Comparison of ENCODE assay signal across 7 mouse cellular contexts in genomic region chrX:38485464-38485863, GRCm38 (mm10). TPM values are rescaled to one million over a fixed set of nuclear protein-coding genes. Genes with fewer than 3 reads are reported as not detected.
DNase-seq lines count a peak whose midpoint lies in the region; ATAC-seq lines count a peak whose summit lies in the region.
"Not testable (repeated sequence)": the region's sequence is repeated elsewhere in the genome, so short reads cannot be mapped to it uniquely, and the experiment has no call there.

No protein-coding gene starts in this region.

- WGBS in embryonic facial prominence, embryonic 15.5 days: 26% methylated on average over 20 of the region's 20 CpGs
- WGBS in heart, embryonic 14.5 days: 34% methylated on average over 19 of the region's 20 CpGs
- 19% methylated on average over 20 of the region's 20 CpGs for whole genome bisulfite sequencing in hindbrain, embryonic 16.5 days
- 31% methylated on average over 20 of the region's 20 CpGs for WGBS in liver, embryonic 12.5 days (ENCODE audit: insufficient replicate concordance)
- WGBS in midbrain, embryonic 11.5 days: 28% methylated on average over 20 of the region's 20 CpGs

- ATAC-seq in embryonic facial prominence, embryonic 15.5 days (ENCODE audit: insufficient number of reproducible peaks, low FRiP score, low TSS enrichment, low read depth); heart, embryonic 14.5 days (ENCODE audit: insufficient number of reproducible peaks, insufficient read depth, low FRiP score, low read depth); hindbrain, embryonic 16.5 days; liver, embryonic 12.5 days; midbrain, embryonic 11.5 days (ENCODE audit: low FRiP score): not testable (repeated sequence)

- not testable (repeated sequence) for H3K36me3 ChIP-seq in embryonic facial prominence, embryonic 15.5 days; heart, embryonic 14.5 days (ENCODE audit: control insufficient read depth, insufficient read depth, low read length); hindbrain, embryonic 16.5 days (ENCODE audit: control insufficient read depth, insufficient read depth, low read length); liver, embryonic 12.5 days; midbrain, embryonic 11.5 days (ENCODE audit: control insufficient read depth, insufficient read depth, low read length)

- not testable (repeated sequence) for H3K27ac ChIP-seq in embryonic facial prominence, embryonic 15.5 days (replicated peaks); heart, embryonic 14.5 days (replicated peaks in 1 of 2; ENCODE audit: control insufficient read depth in 1 of 2, insufficient read depth in 1 of 2, low read depth in 2 of 2, low read length in 2 of 2); hindbrain, embryonic 16.5 days (ENCODE audit: low read depth, low read length); liver, embryonic 12.5 days; midbrain, embryonic 11.5 days (ENCODE audit: low read depth, low read length)

- H3K4me3 ChIP-seq in embryonic facial prominence, embryonic 15.5 days (replicated peaks); heart, embryonic 14.5 days (ENCODE audit: control insufficient read depth in 1 of 2, insufficient read depth in 1 of 2, low read depth in 1 of 2, low read length in 2 of 2); hindbrain, embryonic 16.5 days (ENCODE audit: low read length); liver, embryonic 12.5 days; midbrain, embryonic 11.5 days (ENCODE audit: low read depth, low read length): not testable (repeated sequence)

- not testable (repeated sequence) for H3K27me3 ChIP-seq in embryonic facial prominence, embryonic 15.5 days; heart, embryonic 14.5 days (ENCODE audit: control insufficient read depth, insufficient read depth, low read length); hindbrain, embryonic 16.5 days (replicated peaks; ENCODE audit: control insufficient read depth, insufficient read depth, low read length); liver, embryonic 12.5 days (replicated peaks); midbrain, embryonic 11.5 days (ENCODE audit: control insufficient read depth, insufficient read depth, low read length)

- not testable (repeated sequence) for H3K9ac ChIP-seq in embryonic facial prominence, embryonic 15.5 days; heart, embryonic 14.5 days (ENCODE audit: low read length); hindbrain, embryonic 16.5 days (ENCODE audit: low read depth, low read length); liver, embryonic 12.5 days; midbrain, embryonic 11.5 days (ENCODE audit: low read length)

- not testable (repeated sequence) for H3K9me3 ChIP-seq in embryonic facial prominence, embryonic 15.5 days (replicated peaks); heart, embryonic 14.5 days (ENCODE audit: control insufficient read depth, low read length); hindbrain, embryonic 16.5 days (ENCODE audit: control insufficient read depth, low read length); liver, embryonic 12.5 days (replicated peaks); midbrain, embryonic 11.5 days (ENCODE audit: control insufficient read depth, low read length)

- H3K4me2 ChIP-seq in embryonic facial prominence, embryonic 15.5 days (replicated peaks): peak overlapping the region; percentile 34
- H3K4me2 ChIP-seq in heart, embryonic 14.5 days (ENCODE audit: low read length): peak overlapping the region; percentile 16; the same call in 1 of the 2 replicates
- peak overlapping the region; percentile 23; the same call in 1 of the 2 replicates for H3K4me2 ChIP-seq in hindbrain, embryonic 16.5 days (ENCODE audit: low read length)
- 0 out of 2 replicates have a peak overlapping the region, but pooled peaks have one; percentile 8 for H3K4me2 ChIP-seq in liver, embryonic 12.5 days
- H3K4me2 ChIP-seq in midbrain, embryonic 11.5 days: peak overlapping the region; percentile 9; the same call in 1 of the 2 replicates

- peak; percentile 3 for DNase-seq in kidney, postnatal 14 days
- DNase-seq in midbrain, embryonic 11.5 days (ENCODE audit: low spot score, missing footprints): peak; percentile 82
- peak; percentile 2 for DNase-seq in retina, embryonic 14.5 days (ENCODE audit: low spot score)

- H3K4me1 ChIP-seq in embryonic facial prominence, embryonic 15.5 days; heart, embryonic 14.5 days (ENCODE audit: control insufficient read depth in 2 of 2, insufficient read depth in 2 of 2, low read length in 2 of 2); hindbrain, embryonic 16.5 days (ENCODE audit: control insufficient read depth, insufficient read depth, low read depth, low read length); liver, embryonic 12.5 days; midbrain, embryonic 11.5 days (ENCODE audit: control insufficient read depth, insufficient read depth, low read length): not testable (repeated sequence)

RNA-seq across cellular contexts. Expression of gene Lamp2, which starts 29.2 kb away (rescaled TPM):
- 141 and 156 TPM in 2 replicates for polyA plus RNA-seq in embryonic facial prominence, embryonic 15.5 days (2015; fragmentation: Nextera tagmentation; extraction: Ambion mirVana)
- polyA plus RNA-seq in heart, embryonic 14.5 days (2014; fragmentation: Nextera tagmentation; extraction: Ambion mirVana): 181 and 187 TPM in 2 replicates
- 63.7 and 77.1 TPM in 2 replicates for polyA plus RNA-seq in hindbrain, embryonic 16.5 days (2015; fragmentation: Nextera tagmentation; extraction: Ambion mirVana)
- polyA plus RNA-seq in liver, embryonic 12.5 days (2016; fragmentation: Nextera tagmentation; extraction: Ambion mirVana): 46.5 and 48.6 TPM in 2 replicates
- 90.1 and 98.7 TPM in 2 replicates for polyA plus RNA-seq in midbrain, embryonic 11.5 days (2014; fragmentation: Nextera tagmentation; extraction: Ambion mirVana)

Comparison
In these comparisons a context has a peak if more than half of its experiments do, and no peak if none do; other contexts are left out.
1. DNase-seq: peak in every context shown above with its lines; median percentile 82 in midbrain, embryonic 11.5 days; 3 in kidney, postnatal 14 days; 2 in retina, embryonic 14.5 days.